Mouse (Mus musculus): ENCODE measurements around the gene Batf2. TPM values are rescaled to one million over a fixed set of nuclear protein-coding genes. Genes with fewer than 3 reads are reported as not detected.
"Not testable (repeated sequence)": the region's sequence is repeated elsewhere in the genome, so short reads cannot be mapped to it uniquely, and the experiment has no call there.

Gene Batf2
- polyA plus RNA-seq, 1 experiment from 2014 or later = 0.28 TPM

DNA sequence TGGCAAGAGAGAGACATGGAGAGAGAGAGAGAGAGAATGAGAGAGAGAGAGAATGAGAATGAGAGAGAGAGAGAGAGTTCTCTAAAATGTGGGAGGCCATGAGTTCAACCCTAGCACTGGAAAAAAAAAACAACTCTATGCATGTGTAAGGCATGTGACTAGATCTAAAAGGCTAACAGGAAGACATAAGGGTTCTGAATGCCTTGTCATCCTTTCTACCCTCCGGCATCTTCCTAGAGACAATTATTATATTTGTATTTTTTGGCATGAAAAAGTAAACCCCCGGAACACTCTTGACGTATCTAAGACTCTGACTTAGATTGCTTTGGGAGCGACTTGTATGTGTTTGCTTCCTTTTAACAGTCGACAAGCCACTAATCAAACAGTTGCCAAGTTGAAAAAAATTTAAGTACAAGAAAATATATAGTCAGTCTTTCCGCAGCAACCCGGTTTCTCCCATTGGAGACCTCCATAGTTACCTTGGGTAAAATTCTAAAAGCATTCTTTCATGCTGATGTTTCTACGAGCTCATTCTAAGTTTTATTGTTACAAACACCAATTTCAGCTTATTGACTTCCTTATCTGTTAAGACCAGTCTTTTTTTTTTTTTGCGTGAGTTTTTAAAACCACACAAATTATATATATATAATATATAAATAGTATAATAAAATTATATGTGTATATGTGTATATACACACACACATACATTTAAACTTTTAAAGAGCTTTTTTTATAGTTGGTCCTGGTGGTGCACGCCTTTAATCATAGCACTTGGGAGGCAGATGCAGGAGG is 13.8 kb upstream of the Batf2 start:
- DNase-seq (ENCODE audit: low spot score) = no peak
- H3K4me3 ChIP-seq (ENCODE audit: low read depth, low read length) = peak overlapping the region; percentile 60
- H3K27ac ChIP-seq (replicated peaks; ENCODE audit: low read depth, low read length) = peak overlapping the region; percentile 89
- no peaks in the 10 kb centered on the region for H3K36me3 ChIP-seq (ENCODE audit: control insufficient read depth, insufficient read depth, low read length)
- H3K27me3 ChIP-seq (replicated peaks; ENCODE audit: control insufficient read depth, insufficient read depth, low read length) = no peaks in the 10 kb centered on the region
- H3K4me1 ChIP-seq (ENCODE audit: control insufficient read depth, insufficient read depth, low read length) = peaks cover 3% of the 10 kb centered on the region
- H3K9ac ChIP-seq (ENCODE audit: low read depth, low read length) = peak overlapping the region; percentile 69
- peak overlapping the region; percentile 58 for H3K4me2 ChIP-seq (ENCODE audit: low read depth, low read length)
- ATAC-seq (ENCODE audit: low read depth) = no peak
- WGBS = 70% methylated on average over 10 of the region's 10 CpGs
- H3K9me3 ChIP-seq (ENCODE audit: control insufficient read depth, low read length) = no peaks in the 10 kb centered on the region

DNA sequence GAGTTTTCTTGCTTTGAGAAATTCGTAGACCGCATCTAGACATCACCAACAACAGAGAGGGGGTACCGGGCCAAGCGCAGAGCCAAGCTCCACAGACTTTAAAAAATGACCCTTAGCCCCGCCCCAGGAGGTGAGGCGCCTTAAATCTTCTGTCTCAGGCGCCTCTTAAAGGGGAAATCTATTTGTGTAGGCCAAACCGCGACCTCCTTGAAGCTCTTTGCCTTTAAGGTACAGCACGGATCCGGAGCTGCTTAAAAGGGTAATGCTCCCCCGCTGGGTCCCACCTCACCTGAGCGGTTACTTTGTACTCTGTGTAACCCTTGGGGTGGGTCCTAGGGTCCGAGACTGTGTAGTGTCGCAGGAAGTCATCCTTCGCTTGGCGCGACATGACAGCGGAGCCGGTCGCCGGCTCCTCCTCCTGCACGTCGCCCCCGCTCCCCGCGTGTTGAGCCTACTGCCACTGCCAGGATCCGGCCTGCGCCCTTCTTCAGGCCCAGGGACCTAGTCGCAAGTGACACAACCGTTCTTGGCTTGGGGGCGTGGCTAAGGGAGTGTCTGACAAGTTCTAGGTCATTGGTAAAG is 12.9 kb upstream of the Batf2 start, which contains the start of gene Snx15:
Snx15 (minus strand) TSS at position 545 of the 582 bp plus-strand sequence.
- Histone ChIP-seq H3K27me3 (replicated peaks; ENCODE audit: control insufficient read depth, insufficient read depth, low read length) (no peaks in the 10 kb centered on the region), H3K36me3 (ENCODE audit: control insufficient read depth, insufficient read depth, low read length) (no peaks in the 10 kb centered on the region), H3K9me3 (ENCODE audit: control insufficient read depth, low read length) (no peaks in the 10 kb centered on the region), H3K27ac (replicated peaks; ENCODE audit: low read depth, low read length) (peak within 1 kb of the TSS; percentile 89), H3K4me1 (ENCODE audit: control insufficient read depth, insufficient read depth, low read length) (peaks cover 3% of the 10 kb centered on the region), H3K9ac (ENCODE audit: low read depth, low read length) (peak within 1 kb of the TSS; percentile 69), H3K4me3 (ENCODE audit: low read depth, low read length) (peak within 1 kb of the TSS; percentile 60), H3K4me2 (ENCODE audit: low read depth, low read length) (peak within 1 kb of the TSS; percentile 58)
- WGBS = 1% methylated on average over 27 of the region's 32 CpGs
- DNase-seq (ENCODE audit: low spot score) (peak; percentile 98), ATAC-seq (ENCODE audit: low read depth) (peak; percentile 95)

DNA sequence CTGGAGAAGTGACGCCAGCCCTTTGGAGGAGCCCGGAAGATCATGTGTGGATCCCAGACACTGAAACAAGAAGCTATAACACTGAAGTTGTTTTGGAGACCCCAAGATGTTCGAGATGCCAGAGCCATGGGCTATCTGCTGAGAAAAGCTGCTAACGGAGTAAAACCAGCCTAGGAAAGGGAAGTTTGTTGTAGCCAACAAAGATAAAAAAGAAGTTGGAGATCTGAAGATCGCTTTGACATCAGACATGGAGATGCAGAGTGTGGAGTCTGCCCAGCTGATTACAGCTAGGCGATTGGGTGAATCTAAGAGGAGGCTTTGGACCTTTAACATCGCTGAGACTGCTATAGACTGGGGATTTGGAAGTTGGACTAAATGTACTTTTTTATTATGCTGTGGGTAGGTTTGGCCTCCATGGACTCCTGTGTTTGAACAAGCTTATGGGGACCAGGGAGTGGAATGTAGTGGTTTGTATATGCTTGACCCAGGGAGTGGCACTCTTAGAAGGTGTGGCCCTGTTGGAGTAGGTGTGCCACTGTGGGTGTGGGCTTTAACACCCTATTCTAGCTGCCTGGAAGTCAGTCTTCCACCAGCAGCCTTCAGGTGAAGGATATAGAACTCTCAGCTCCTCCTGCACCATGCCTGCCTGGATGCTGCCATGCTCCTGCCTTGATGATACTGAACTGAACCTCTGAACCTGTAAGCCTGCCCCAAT is 10.2 kb upstream of the Batf2 start:
- H3K4me3 ChIP-seq (ENCODE audit: low read depth, low read length); DNase-seq (ENCODE audit: low spot score); H3K9ac ChIP-seq (ENCODE audit: low read depth, low read length); H3K27me3 ChIP-seq (replicated peaks; ENCODE audit: control insufficient read depth, insufficient read depth, low read length); H3K4me1 ChIP-seq (ENCODE audit: control insufficient read depth, insufficient read depth, low read length); H3K27ac ChIP-seq (replicated peaks; ENCODE audit: low read depth, low read length); H3K9me3 ChIP-seq (ENCODE audit: control insufficient read depth, low read length); ATAC-seq (ENCODE audit: low read depth); H3K4me2 ChIP-seq (ENCODE audit: low read depth, low read length): not testable (repeated sequence)
- 80% methylated on average over 7 of the region's 7 CpGs for WGBS
- peaks cover 13% of the 10 kb centered on the region; the same call in 1 of the 2 replicates for H3K36me3 ChIP-seq (ENCODE audit: control insufficient read depth, insufficient read depth, low read length)

DNA sequence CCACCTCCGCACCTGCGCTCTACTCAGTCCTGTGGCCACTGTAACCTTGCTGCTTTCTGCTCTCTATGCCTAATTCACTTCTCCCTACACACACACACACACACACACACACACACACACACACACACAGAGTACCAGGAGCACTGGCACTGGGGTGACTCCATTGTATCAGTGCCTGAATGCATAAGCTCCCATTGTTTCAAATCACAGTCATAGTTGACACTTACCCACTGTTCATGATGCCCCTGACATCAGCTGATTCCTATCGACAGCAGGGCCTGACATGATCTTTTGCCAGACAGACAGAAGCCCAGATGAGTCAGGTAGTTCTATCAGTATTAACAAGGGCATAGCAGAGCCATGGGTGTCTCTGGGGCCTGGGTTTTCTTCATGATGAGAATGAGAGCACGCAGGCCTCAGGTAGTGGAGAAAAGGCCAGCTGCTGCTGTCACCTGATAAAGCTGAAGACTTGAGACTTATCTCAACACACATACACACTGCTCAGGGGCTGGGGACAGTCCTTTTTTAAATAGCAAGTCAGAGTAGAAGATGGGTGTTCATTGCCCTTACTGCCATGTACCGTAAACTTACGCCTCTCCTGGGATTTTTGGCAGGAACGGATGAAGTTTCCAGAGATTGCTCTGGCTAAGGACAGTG is 8.5 kb upstream of the Batf2 start:
- no peaks in the 10 kb centered on the region for H3K9me3 ChIP-seq (ENCODE audit: control insufficient read depth, low read length)
- peak overlapping the region; percentile 27 for H3K9ac ChIP-seq (ENCODE audit: low read depth, low read length)
- peaks cover 3% of the 10 kb centered on the region for H3K4me1 ChIP-seq (ENCODE audit: control insufficient read depth, insufficient read depth, low read length)
- ATAC-seq (ENCODE audit: low read depth) (no peak), DNase-seq (ENCODE audit: low spot score) (no peak)
- peaks cover 30% of the 10 kb centered on the region; the same call in 1 of the 2 replicates for H3K36me3 ChIP-seq (ENCODE audit: control insufficient read depth, insufficient read depth, low read length)
- no peak overlapping the region for H3K4me2 ChIP-seq (ENCODE audit: low read depth, low read length)
- 72% methylated on average over 7 of the region's 7 CpGs for WGBS
- H3K27me3 ChIP-seq (replicated peaks; ENCODE audit: control insufficient read depth, insufficient read depth, low read length) = no peaks in the 10 kb centered on the region
- no peak overlapping the region for H3K4me3 ChIP-seq (ENCODE audit: low read depth, low read length)
- no peak overlapping the region for H3K27ac ChIP-seq (replicated peaks; ENCODE audit: low read depth, low read length)

DNA sequence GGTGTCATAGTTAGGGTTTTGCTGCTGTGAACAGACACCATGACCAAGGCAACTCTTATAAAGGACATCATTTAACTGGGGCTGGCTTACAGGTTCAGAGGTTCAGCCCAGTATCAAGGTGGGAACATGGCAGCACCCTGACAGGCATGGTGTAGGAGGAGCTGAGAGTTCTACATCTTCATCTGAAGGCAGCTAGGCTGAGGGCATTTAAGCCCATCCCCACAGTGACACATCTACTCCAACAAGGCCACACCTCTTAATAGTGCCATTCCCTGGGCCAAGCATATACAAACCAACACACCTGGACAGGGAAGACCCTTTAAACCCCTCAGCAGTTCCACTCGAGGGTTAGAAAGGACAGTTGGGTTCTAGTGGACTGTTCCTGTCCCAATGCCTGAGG is 7.6 kb upstream of the Batf2 start:
- H3K36me3 ChIP-seq (ENCODE audit: control insufficient read depth, insufficient read depth, low read length) = peaks cover 35% of the 10 kb centered on the region; the same call in 1 of the 2 replicates
- 47% methylated on average over 1 of the region's 1 CpGs for WGBS
- H3K9me3 ChIP-seq (ENCODE audit: control insufficient read depth, low read length); H3K27me3 ChIP-seq (replicated peaks; ENCODE audit: control insufficient read depth, insufficient read depth, low read length); H3K27ac ChIP-seq (replicated peaks; ENCODE audit: low read depth, low read length); H3K4me3 ChIP-seq (ENCODE audit: low read depth, low read length); DNase-seq (ENCODE audit: low spot score); H3K4me1 ChIP-seq (ENCODE audit: control insufficient read depth, insufficient read depth, low read length); H3K9ac ChIP-seq (ENCODE audit: low read depth, low read length); ATAC-seq (ENCODE audit: low read depth); H3K4me2 ChIP-seq (ENCODE audit: low read depth, low read length): not testable (repeated sequence)

DNA sequence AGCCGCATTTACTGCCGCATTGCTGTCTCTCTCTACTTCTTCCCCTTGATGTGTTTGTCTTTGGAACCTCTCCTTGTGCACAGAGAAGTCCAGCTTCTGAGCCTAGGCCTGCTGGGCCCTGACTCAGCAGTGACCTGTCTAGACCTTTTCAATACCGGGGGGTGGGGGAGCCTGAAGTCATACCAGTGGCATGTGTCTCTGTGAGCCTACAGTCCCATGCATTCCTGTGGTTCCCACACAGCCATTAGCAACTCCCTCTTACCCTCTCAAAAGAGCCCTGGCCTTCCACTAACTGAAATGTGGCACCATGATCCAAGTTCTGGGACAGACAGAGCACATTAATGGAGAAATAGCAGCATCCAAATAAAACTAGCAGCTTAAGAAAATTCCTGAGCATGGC is 4.4 kb upstream of the Batf2 start:
- Histone ChIP-seq H3K27ac (replicated peaks; ENCODE audit: low read depth, low read length) (no peak overlapping the region), H3K4me3 (ENCODE audit: low read depth, low read length) (no peak overlapping the region), H3K9me3 (ENCODE audit: control insufficient read depth, low read length) (no peaks in the 10 kb centered on the region), H3K36me3 (ENCODE audit: control insufficient read depth, insufficient read depth, low read length) (peaks cover 35% of the 10 kb centered on the region; the same call in 1 of the 2 replicates), H3K4me1 (ENCODE audit: control insufficient read depth, insufficient read depth, low read length) (peaks cover 8% of the 10 kb centered on the region; the same call in 1 of the 2 replicates), H3K27me3 (replicated peaks; ENCODE audit: control insufficient read depth, insufficient read depth, low read length) (no peaks in the 10 kb centered on the region), H3K4me2 (ENCODE audit: low read depth, low read length) (no peak overlapping the region), H3K9ac (ENCODE audit: low read depth, low read length) (no peak overlapping the region)
- ATAC-seq (ENCODE audit: low read depth) (no peak), DNase-seq (ENCODE audit: low spot score) (no peak)
- WGBS = 68% methylated on average over 3 of the region's 3 CpGs

DNA sequence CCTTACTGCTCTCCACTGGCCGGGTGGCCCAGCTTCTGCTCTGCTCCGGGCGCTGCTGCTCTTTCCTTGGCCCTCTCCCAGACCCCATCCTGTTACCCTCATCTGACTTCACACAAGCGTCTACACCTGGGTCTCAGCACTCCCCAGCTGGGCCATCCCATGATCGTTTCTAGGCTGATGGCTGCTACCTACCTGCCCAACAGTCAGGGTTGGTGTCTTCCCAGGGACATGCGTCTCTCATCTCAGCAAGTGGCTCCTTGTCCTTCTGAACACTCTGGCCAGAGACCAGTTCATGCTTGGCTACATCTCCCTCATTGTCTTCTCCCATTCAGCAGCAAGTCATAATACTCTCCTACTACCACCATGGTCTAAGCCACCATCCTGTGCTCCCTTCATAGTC is 1.1 kb upstream of the Batf2 start:
- no peak overlapping the region for H3K27ac ChIP-seq (replicated peaks; ENCODE audit: low read depth, low read length)
- WGBS = 83% methylated on average over 6 of the region's 6 CpGs

DNA sequence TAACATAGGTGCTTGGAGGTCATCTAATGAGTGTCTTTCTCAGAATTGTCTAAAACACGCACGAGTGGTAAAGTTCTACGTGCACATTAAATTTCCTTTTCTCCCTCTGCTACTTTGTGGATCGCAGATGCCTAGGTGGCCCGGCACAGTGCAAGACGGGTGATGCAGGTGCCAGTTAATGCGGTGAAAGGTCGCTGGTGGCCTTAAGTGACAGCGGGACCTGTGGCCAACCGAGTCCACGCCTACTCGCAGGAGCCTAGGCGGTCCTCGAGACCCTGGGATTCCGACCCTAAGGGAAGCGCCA is 457 bp upstream of the Batf2 start:
- DNase-seq (ENCODE audit: low spot score) = no peak
- WGBS = 3% methylated on average over 15 of the region's 16 CpGs
- Histone ChIP-seq H3K9me3 (ENCODE audit: control insufficient read depth, low read length) (no peaks in the 10 kb centered on the region), H3K27ac (replicated peaks; ENCODE audit: low read depth, low read length) (peak overlapping the region; percentile 94), H3K4me1 (ENCODE audit: control insufficient read depth, insufficient read depth, low read length) (peaks cover 13% of the 10 kb centered on the region; the same call in 1 of the 2 replicates), H3K4me2 (ENCODE audit: low read depth, low read length) (peak overlapping the region; percentile 59), H3K9ac (ENCODE audit: low read depth, low read length) (peak overlapping the region; percentile 78), H3K4me3 (ENCODE audit: low read depth, low read length) (peak overlapping the region; percentile 55), H3K27me3 (replicated peaks; ENCODE audit: control insufficient read depth, insufficient read depth, low read length) (no peaks in the 10 kb centered on the region), H3K36me3 (ENCODE audit: control insufficient read depth, insufficient read depth, low read length) (peaks cover 25% of the 10 kb centered on the region; the same call in 1 of the 2 replicates)
- ATAC-seq (ENCODE audit: low read depth) = no peak

More for the DNA sequence above, 1.1 kb upstream of the Batf2 start:
- H3K9ac ChIP-seq (ENCODE audit: low read depth, low read length) = peak overlapping the region; percentile 78; the same call in 1 of the 2 replicates
- peaks cover 30% of the 10 kb centered on the region; the same call in 1 of the 2 replicates for H3K36me3 ChIP-seq (ENCODE audit: control insufficient read depth, insufficient read depth, low read length)
- peak overlapping the region; percentile 59 for H3K4me2 ChIP-seq (ENCODE audit: low read depth, low read length)
- no peaks in the 10 kb centered on the region for H3K27me3 ChIP-seq (replicated peaks; ENCODE audit: control insufficient read depth, insufficient read depth, low read length)
- H3K4me3 ChIP-seq (ENCODE audit: low read depth, low read length) = peak overlapping the region; percentile 55; the same call in 1 of the 2 replicates
- H3K9me3 ChIP-seq (ENCODE audit: control insufficient read depth, low read length) = no peaks in the 10 kb centered on the region
- H3K4me1 ChIP-seq (ENCODE audit: control insufficient read depth, insufficient read depth, low read length) = peaks cover 13% of the 10 kb centered on the region; the same call in 1 of the 2 replicates
- ATAC-seq (ENCODE audit: low read depth) = no peak
- DNase-seq (ENCODE audit: low spot score) = no peak

Measured in embryonic facial prominence, embryonic 14.5 days (tissue).